Mouse (Mus musculus) liver, postnatal 0 days (tissue): ENCODE measurements around the gene Rprd1b. TPM values are rescaled to one million over a fixed set of nuclear protein-coding genes. Genes with fewer than 3 reads are reported as not detected.

Experiments used
- ATAC-seq: fragments of 200-750 bp; cut with Nextera tagmentation; 2 replicates; pipeline ENCODE4 v1.8.0; 2017; ENCODE audit warnings: mild to moderate bottlenecking, moderate library complexity
- DNase-seq: peaks from one replicate; pipeline ENCODE4 v3.0.0-alpha.2; 2016
- H3K27ac ChIP-seq: fragments of 300-500 bp; sonication (generic); 2 replicates; pipeline ENCODE4 v1.5.1; 2014; ENCODE audit warnings: antibody characterized with exemption, moderate library complexity, mild to moderate bottlenecking, low read depth
- H3K27me3 ChIP-seq: fragments of 300-500 bp; sonication (generic); 2 replicates; pipeline ENCODE4 v1.6.1; 2014; ENCODE audit warnings: low read length, control low read depth, mixed read lengths; ENCODE audit not compliant: insufficient read depth
- H3K36me3 ChIP-seq: fragments of 300-500 bp; sonication (generic); replicated peaks from 2 replicates; pipeline ENCODE4 v1.6.1; 2014; ENCODE audit warnings: mild to moderate bottlenecking, control low read depth, low read length, moderate library complexity, mixed read lengths; ENCODE audit not compliant: insufficient read depth
- H3K4me1 ChIP-seq: fragments of 300-500 bp; sonication (generic); 2 replicates; pipeline ENCODE4 v1.6.1; 2014; ENCODE audit warnings: antibody characterized with exemption, mild to moderate bottlenecking, control low read depth; ENCODE audit not compliant: insufficient read depth
- H3K4me2 ChIP-seq: fragments of 300-500 bp; sonication (generic); 2 replicates; pipeline ENCODE4 v1.6.1; 2014; ENCODE audit warnings: low read depth, mild to moderate bottlenecking, low read length, moderate library complexity, mixed read lengths
- H3K4me3 ChIP-seq: fragments of 300-500 bp; sonication (generic); 2 replicates; pipeline ENCODE4 v1.5.1; 2014; ENCODE audit warnings: low read depth, low read length
- H3K9ac ChIP-seq: fragments of 300-500 bp; sonication (generic); replicated peaks from 2 replicates; pipeline ENCODE4 v1.6.1; 2014; ENCODE audit warnings: mild to moderate bottlenecking, moderate library complexity
- H3K9me3 ChIP-seq: fragments of 300-500 bp; sonication (generic); 2 replicates; pipeline ENCODE4 v1.6.1; 2016; ENCODE audit warnings: mild to moderate bottlenecking, control low read depth, low read length, mixed read lengths
- CTCF ChIP-seq: sonication (generic); IDR thresholded peaks from 2 replicates; pipeline ENCODE4 v1.5.1; 2016; ENCODE audit warnings: antibody characterized with exemption, low read depth
- EP300 ChIP-seq: IDR thresholded peaks from 2 replicates; pipeline ENCODE4 v1.6.1; 2016; ENCODE audit warnings: antibody characterized with exemption, low read depth, mild to moderate bottlenecking
- WGBS: fragments of 180-500 bp; shearing (Covaris S2); extraction: QIAGEN DNeasy Blood & Tissue Kit; methylation state at CpG from one replicate; pipeline ENCODE4 v1.1.7; 2014; ENCODE audit not compliant: insufficient replicate concordance; 5-methylcytosine and 5-hydroxymethylcytosine counted together
- polyA plus RNA-seq: library from polyadenylated mRNA; unstranded; fragments of >200 nt; fragmentation: Nextera tagmentation; extraction: Ambion mirVana; gene quantifications from 2 replicates; pipeline ENCODE4 v1.2.1, GENCODE M21; 2015

The Rprd1b gene
- polyA plus RNA-seq, 1 experiment from 2014 or later: 17.4 TPM

GRCm38 (mm10) chr2:158178139-158178538 is 149.8 kb downstream of the Rprd1b start:
- TF ChIP-seq EP300 (no peak), CTCF (no peak)
- no peak overlapping the region for H3K4me3 ChIP-seq
- no peaks in the 10 kb centered on the region for H3K9me3 ChIP-seq
- no peaks in the 10 kb centered on the region for H3K27me3 ChIP-seq
- no peaks in the 10 kb centered on the region for H3K36me3 ChIP-seq
- peaks cover 47% of the 10 kb centered on the region for H3K4me1 ChIP-seq
- H3K4me2 ChIP-seq: no peak overlapping the region
- no peak for ATAC-seq
- WGBS: 69% methylated on average over 4 of the region's 4 CpGs
- no peak for DNase-seq
- no peak overlapping the region for H3K9ac ChIP-seq
- no peak overlapping the region for H3K27ac ChIP-seq

- no peaks in the 10 kb centered on the region for H3K27me3 ChIP-seq
- H3K9ac ChIP-seq: peak overlapping the region; percentile 37; the same call in 1 of the 2 replicates
- no peaks in the 10 kb centered on the region for H3K36me3 ChIP-seq
- peaks cover 43% of the 10 kb centered on the region for H3K4me1 ChIP-seq
- TF ChIP-seq CTCF (no peak), EP300 (no peak)
- peak overlapping the region; percentile 60 for H3K4me2 ChIP-seq
- 11% methylated on average over 17 of the region's 19 CpGs for WGBS
- DNase-seq (peak; percentile 90), ATAC-seq (peak; percentile 40)
- H3K9me3 ChIP-seq: no peaks in the 10 kb centered on the region
- H3K4me3 ChIP-seq: 0 out of 2 replicates have a peak overlapping the region, but pooled peaks have one; percentile 9
- peak overlapping the region; percentile 44 for H3K27ac ChIP-seq
Measured at GRCm38 (mm10) chr2:158178696-158179369, 150.5 kb downstream of the Rprd1b start.

GRCm38 (mm10) chr2:158179370-158180111 is 151.2 kb downstream of the Rprd1b start:
- TF ChIP-seq EP300 (no peak), CTCF (no peak)
- DNase-seq: no peak
- peak overlapping the region; percentile 37; the same call in 1 of the 2 replicates for H3K9ac ChIP-seq
- no peaks in the 10 kb centered on the region for H3K9me3 ChIP-seq
- H3K27ac ChIP-seq: peak overlapping the region; percentile 44
- no peak for ATAC-seq
- H3K4me2 ChIP-seq: peak overlapping the region; percentile 60
- 37% methylated on average over 18 of the region's 18 CpGs for WGBS
- 0 out of 2 replicates have a peak overlapping the region, but pooled peaks have one; percentile 9 for H3K4me3 ChIP-seq
- no peaks in the 10 kb centered on the region for H3K36me3 ChIP-seq
- H3K27me3 ChIP-seq: no peaks in the 10 kb centered on the region
- H3K4me1 ChIP-seq: peaks cover 36% of the 10 kb centered on the region

GRCm38 (mm10) chr2:158180797-158181196 is 152.5 kb downstream of the Rprd1b start:
- ATAC-seq: no peak
- Histone ChIP-seq H3K4me2 (no peak overlapping the region), H3K36me3 (no peaks in the 10 kb centered on the region), H3K9ac (no peak overlapping the region), H3K9me3 (no peaks in the 10 kb centered on the region), H3K4me1 (peaks cover 23% of the 10 kb centered on the region), H3K27me3 (no peaks in the 10 kb centered on the region), H3K4me3 (no peak overlapping the region), H3K27ac (no peak overlapping the region)
- TF ChIP-seq EP300 (no peak), CTCF (peak; percentile 92)
- peak; percentile 84 for DNase-seq
- 49% methylated on average over 9 of the region's 9 CpGs for WGBS

Other genes starting within 250 kb of the Rprd1b start
- gene Vstm2l, start 113.8 kb upstream of the Rprd1b start, polyA plus RNA-seq: not detected in 2 replicates
- gene Tti1, start 64 bp upstream of the Rprd1b start, polyA plus RNA-seq: 4.7 and 5.4 TPM in 2 replicates
- gene Tgm2, start 117.9 kb downstream of the Rprd1b start, polyA plus RNA-seq: 44.4 and 59.7 TPM in 2 replicates
- 0.64 and 0.67 TPM in 2 replicates for gene D630003M21Rik, start 200.7 kb downstream of the Rprd1b start, polyA plus RNA-seq
- not detected in 2 replicates for gene Bpi, start 229.6 kb downstream of the Rprd1b start, polyA plus RNA-seq